ENCODE assay signal across 7 mouse cellular contexts in genomic region chr1:151737146-151737545, GRCm38 (mm10).
"Had no signal": no experiment of that assay in that cellular context is flagged by ENCODE, and none has a peak within 500 bp of the region (broad histone marks: within the 10 kb centered on the region; RNA-seq: fewer than 3 reads in every experiment).

No protein-coding gene starts in this region.

- DNase-seq: lung, adult 2 months; lung, postnatal 14 days; lung, postnatal 36 days; right cerebral cortex, postnatal 14 days; thymus, adult 2 months; thymus, postnatal 25 days; thymus, postnatal 4 days had no signal
